Mouse (Mus musculus) urinary bladder, postnatal 36 days (tissue): Measurements from ENCODE around the gene Twf2.
"Not testable (repeated sequence)": the region's sequence is repeated elsewhere in the genome, so short reads cannot be mapped to it uniquely, and the experiment has no call there.

Experiments used
- DNase-seq, 2 experiments: peaks; one replicate each; pipeline ENCODE4 v3.0.0; 2022; ENCODE audit warnings: low spot score in 2 of 2, mixed read lengths in 1 of 2

Gene Twf2

DNA sequence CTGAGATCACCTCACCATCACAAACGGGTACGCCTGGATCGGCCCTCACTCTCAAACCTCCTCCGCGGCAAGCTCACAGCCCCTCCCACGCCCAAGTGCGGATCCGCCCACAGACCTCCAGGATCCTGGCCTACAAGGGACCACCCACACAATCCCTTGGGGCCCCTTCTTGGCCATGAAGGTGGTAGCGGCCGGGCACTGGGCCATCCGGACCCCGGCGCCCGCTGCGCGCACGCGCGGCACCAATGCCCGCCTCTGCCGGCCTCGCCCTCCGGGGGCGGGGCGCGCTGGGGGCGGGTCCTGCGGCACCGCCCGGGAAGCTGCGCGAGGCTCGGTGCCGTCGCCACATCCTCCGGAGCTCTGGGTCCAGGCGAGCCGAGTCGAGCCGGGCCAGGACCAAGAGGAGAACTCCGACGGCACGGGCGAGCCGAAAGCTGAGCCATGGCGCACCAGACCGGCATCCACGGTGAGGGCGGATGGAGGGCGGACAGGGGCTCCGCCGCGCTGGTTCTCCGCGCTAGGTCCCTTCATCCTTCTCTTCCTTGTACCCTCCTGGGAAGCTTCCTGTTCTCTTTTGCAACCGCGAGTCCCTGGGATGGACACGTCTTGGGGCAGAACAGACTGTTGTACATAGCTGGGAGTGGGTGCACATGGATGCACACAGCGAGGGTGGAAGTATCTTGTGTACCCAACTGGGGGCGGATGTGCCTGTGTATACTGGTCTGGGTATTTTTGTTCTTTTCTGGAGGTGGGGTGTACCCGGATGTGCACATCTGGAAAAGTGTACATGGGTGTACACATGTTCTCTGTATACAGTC, at the start of gene Twf2:
Gene Twf2, plus strand, starts transcription at position 290 of the 818 bp plus-strand sequence.
- peak; percentile 88 to 91 for DNase-seq

GRCm38 (mm10) chr9:106154106-106154505, 48.8 kb upstream of the Twf2 start:
- DNase-seq = no peak

DNA sequence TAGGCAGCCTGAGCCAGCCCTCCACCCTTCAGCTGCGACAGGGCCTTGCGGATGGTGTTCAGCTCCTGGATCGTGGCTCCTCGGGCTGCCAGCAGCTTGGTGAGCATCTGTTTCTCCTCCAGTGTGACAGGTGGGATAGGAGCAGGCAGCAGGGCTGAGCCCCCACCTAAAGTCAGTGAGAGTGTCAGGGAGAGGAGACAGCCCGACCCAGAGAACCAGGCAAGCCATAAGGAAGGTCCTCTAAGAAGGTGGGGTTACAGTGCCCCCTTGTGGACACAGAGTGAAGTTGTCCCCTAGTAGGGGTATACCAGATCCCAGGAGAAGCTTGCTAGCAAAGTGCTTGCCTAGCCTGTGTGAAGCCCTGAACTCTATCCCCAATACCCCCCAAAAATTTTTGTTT, 46.5 kb upstream of the Twf2 start:
- DNase-seq = no peak

- no peak for DNase-seq
These were observed 45.8 kb upstream of the Twf2 start for GRCm38 (mm10) chr9:106156921-106157622.

- DNase-seq = no peak
These were observed 45.3 kb upstream of the Twf2 start for GRCm38 (mm10) chr9:106157623-106157925.

DNA sequence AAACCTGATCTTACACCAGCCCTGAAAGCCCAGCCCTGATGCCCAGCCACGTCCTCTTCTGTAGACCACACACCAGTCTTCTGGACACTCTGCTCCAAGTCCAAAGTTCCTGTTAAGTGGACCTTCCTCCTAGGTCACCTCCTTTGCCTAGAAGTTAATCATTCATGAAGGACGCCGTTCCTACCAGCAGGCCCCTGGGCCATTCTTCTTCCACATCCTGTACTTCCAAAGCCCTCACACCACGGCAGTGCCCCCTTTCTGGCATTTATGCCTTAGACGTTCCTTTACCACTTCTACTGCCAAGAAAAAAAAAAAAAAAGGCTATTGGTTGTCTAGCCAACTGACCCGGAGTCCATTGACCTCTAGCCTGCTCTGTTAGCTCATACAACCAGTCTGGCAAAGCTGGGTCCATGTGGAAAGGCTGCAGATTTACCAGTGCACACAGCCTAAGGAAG, 44.8 kb upstream of the Twf2 start, which contains the start of gene Glyctk:
Gene Glyctk, minus strand, starts transcription at position 102 of the 455 bp plus-strand sequence.
- DNase-seq = no peak

GRCm38 (mm10) chr9:106159237-106159636, 43.7 kb upstream of the Twf2 start:
- no peak for DNase-seq

DNA sequence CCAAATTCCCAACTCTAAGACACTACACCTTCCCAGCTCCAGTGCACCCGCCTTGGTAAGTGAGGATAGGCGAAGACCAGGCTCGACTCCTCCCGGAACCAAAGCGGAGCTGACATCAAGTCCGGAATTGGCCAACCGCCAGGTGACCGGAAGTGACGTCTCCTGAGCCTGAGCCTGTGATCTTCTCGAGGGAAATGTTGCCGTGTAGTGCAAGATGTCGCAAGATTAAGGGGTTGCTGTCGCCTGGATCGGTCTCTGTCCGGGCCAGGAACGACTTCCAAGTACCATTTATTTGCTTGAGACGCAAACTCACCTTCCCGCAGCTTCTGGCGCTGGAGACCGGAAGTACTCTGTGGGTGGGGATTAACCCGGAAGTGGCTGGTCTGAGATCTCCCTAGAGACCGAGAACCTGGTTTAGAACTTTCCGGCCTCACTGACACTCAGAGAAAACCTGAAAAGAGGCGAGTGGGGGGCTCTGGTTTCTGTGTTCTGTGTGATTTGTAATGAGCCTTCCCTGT, 43.1 kb upstream of the Twf2 start:
- DNase-seq = peak; percentile 93 to 97

DNA sequence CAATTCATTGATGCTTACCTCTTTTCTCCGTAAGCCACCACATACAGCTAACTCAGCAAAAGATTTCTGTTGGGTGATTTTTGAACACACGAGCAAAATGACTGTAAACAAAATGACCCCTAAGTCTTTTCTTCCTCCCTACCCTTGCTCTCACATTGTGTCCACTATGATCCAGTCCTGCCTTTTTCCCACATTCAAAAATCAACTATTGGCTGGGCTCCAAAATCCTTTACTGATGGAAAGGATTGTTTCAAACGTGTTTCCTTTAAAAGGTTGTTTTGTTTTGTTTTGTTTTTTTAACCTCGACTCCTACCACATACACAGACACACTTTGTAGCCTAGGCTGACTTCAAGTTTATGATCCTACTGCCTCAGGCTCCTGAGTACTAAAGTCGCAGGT, 42.5 kb upstream of the Twf2 start:
- DNase-seq = no peak

GRCm38 (mm10) chr9:106166709-106167108, 36.2 kb upstream of the Twf2 start:
- no peak for DNase-seq

DNA sequence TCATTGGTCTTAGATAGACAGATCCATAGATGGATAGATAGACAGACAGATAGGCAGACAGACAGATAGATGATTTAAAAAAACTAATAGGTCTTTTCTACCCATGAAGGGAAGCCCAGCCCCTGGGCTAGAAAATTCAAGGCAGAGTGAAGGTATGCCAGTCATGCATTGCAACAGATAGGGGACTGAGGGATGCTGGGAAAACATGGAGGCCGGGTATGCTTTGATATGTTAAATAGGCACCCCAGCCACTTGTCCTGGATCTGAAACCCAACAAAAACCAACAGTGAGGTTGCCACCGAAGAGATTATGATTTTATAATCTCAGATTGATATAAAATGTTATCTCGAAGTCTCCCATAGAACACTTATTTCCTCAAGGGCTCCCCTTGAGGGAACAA, 35.7 kb upstream of the Twf2 start:
- DNase-seq = no peak

DNA sequence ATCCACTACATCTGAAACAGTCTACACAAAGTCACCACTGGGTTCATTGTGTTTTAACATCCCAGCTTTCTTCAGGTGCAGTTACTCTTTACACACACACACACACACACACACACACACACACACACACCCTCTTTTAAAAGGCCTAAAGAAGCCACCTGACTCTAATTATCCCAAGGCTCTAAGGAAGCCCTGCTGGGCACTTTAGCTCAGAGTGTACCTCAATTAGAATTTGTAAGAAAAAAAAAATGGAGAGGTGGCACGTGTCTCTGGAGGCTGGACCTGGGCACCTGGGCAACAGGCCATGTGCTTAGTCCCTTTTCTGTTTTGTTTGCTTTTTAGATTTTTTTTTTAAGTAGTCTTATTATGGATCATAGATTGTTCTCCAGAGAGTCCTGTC, 35.2 kb upstream of the Twf2 start:
- DNase-seq = no peak

GRCm38 (mm10) chr9:106169006-106169405, 33.9 kb upstream of the Twf2 start:
- not testable (repeated sequence) for DNase-seq

DNA sequence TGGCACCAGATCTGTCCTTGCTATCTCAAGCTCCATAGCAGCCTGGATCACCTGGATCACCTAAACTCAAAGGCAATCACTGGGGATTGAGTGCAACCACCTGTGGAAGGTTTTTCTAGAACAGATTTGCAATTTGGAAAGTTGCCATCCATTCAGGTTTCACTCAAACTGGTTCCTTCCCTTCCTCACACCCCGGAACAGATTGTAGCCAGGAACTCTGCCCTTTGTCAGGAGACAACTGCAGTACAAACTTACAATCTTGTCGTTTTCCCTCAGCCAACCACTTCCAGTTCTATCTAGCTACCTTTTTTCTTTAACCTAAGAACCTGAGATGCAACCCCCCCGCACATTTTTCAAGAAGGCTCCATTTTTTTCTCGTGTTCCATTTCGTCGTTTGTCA, 33.0 kb upstream of the Twf2 start:
- no peak for DNase-seq

DNA sequence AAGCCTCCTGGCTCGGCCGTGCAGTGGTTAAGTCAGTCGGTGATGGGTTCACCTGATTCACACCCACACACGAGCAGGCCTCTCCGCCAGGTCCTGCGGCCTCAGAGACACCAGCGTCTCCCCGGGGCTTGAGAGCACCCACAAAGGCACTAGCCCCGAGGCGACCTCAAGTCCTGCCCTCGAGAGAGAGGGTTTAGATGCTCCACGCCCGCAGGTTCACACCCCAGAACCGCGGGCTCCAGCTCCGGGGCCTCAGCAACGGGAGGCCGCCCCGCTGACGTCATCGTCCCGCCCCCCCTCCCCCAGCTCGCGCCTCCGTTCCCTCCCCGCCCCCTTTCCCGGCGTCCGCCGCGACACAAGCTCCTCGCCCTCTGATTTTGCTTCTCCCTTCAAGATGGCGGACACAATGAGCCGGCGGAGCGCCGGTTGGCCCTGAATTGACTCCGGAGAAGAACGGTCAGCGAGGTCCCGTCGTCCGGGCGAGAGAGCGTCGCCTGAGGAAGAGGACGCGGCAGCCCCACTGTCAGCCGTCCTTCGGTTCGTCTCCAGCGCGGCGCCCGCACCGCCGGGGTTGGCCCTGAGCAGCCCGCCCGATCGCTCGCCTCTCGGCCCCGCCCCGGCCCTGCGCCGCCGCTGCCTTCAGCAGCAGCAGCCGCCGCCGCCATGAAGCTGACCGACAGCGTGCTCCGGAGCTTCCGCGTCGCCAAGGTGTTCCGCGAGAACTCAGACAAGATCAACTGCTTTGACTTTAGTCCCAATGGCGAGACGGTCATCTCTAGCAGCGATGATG, 32.2 kb upstream of the Twf2 start, which contains the start of gene Wdr82:
Gene Wdr82, plus strand, starts transcription at position 373 of the 790 bp plus-strand sequence.
- DNase-seq = peak; percentile 78 to 89

GRCm38 (mm10) chr9:106171346-106172158, 31.4 kb upstream of the Twf2 start:
- DNase-seq = peak; percentile 47 to 66

- DNase-seq = no peak
These were observed 30.4 kb upstream of the Twf2 start for GRCm38 (mm10) chr9:106172527-106172926.

GRCm38 (mm10) chr9:106173363-106173762, 29.5 kb upstream of the Twf2 start:
- DNase-seq = no peak

DNA sequence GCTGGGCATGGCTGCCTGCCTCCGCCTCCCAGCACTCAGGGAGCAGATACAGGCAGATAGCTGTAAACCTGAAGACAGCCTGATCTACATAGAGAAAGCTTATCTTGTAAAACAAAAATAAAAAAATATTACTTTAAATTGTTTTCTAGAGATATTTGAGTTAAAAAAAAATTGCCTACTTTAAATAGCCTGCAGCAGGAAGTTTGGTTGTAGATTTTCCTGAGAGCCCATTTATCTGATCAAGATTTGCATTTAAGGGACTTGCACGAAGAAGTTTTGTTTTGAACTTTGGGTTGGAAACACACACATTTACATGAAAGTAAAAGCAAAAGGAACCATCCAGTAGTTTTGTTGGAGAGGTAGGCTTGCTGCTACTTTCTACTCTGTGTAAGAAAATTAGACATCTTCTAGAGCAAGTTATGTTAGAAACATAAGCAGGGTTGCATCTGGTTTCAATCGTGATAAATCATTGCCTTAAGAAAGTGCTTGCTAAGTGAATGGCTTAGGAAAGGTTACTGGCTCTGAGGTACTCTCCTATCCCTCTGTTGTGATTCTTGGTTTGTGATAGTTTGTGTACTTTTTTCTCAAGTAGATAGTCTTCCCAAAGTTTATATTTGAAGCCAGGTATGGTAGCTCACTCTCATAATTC, 27.2 kb upstream of the Twf2 start:
- DNase-seq = no peak

GRCm38 (mm10) chr9:106176769-106177168, 26.1 kb upstream of the Twf2 start:
- no peak for DNase-seq

DNA sequence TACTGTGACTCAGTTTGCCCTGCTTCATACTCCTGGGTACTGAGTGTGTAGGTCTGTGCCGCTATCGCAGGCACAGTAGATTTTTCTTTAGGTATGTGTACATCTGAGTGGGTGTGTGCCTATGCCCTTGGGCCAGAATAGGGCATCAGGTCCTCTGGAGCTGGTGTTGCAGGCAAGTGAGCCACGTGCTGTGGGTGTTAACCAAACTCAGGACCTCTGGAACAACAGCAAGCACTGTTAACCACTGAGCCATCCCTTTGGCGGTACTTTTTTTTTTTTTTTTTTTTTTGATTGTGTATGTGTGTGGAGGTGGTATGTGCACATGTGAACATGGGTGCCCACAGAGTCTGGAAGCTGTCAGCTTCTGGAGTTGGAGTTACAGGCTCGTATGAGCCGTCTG, 25.1 kb upstream of the Twf2 start:
- DNase-seq = no peak
